Mouse (Mus musculus): ENCODE measurements around the gene Aco2.

- no peak for TF ChIP-seq EP300 (IDR thresholded peaks at IDR 0.05; ENCODE audit: low read depth)
- no peak for TF ChIP-seq CTCF (IDR thresholded peaks at IDR 0.05; ENCODE audit: low read depth)
Observed at GRCm38 (mm10) chr15:81879531-81880401, 7.7 kb downstream of the Aco2 start.

All from liver, postnatal 0 days (tissue).